Mouse (Mus musculus): ENCODE measurements at regions not wholly inside any gene's neighbourhood (a gene's known extent, or its start where the extent isn't known, plus 50 kb on each side); places are given as distances from the start of the nearest gene placed in this dataset.

- no peaks in the 10 kb centered on the region for H3K4me1 ChIP-seq (replicated peaks; ENCODE audit: insufficient read depth, low read length)
- H3K36me3 ChIP-seq (ENCODE audit: insufficient read depth, low read length), result no peaks in the 10 kb centered on the region
- 74% methylated on average over 1 of the region's 1 CpGs for WGBS
- no peak for DNase-seq (ENCODE audit: low spot score)
- no peak overlapping the region for H3K4me3 ChIP-seq (replicated peaks; ENCODE audit: low read depth, low read length)
- ATAC-seq (replicated peaks; ENCODE audit: low FRiP score, low read depth), result no peak
- no peak overlapping the region for H3K27ac ChIP-seq
- H3K9me3 ChIP-seq (replicated peaks; ENCODE audit: low read length), result no peaks in the 10 kb centered on the region
- no peak overlapping the region for H3K9ac ChIP-seq (ENCODE audit: low read depth, low read length)
- no peak for TF ChIP-seq CTCF (IDR thresholded peaks at IDR 0.05; ENCODE audit: low read depth)
- no peaks in the 10 kb centered on the region for H3K27me3 ChIP-seq (ENCODE audit: insufficient read depth, low read length)
- no peak overlapping the region for H3K4me2 ChIP-seq (ENCODE audit: low read length)
These were observed 143.6 kb upstream of the Dab1 start for GRCm38 (mm10) chr4:103475596-103475995.

- DNase-seq (ENCODE audit: low spot score) (no peak), ATAC-seq (replicated peaks; ENCODE audit: low FRiP score, low read depth) (no peak)
- Histone ChIP-seq H3K27ac (no peak overlapping the region), H3K27me3 (ENCODE audit: insufficient read depth, low read length) (no peaks in the 10 kb centered on the region), H3K9ac (ENCODE audit: low read depth, low read length) (no peak overlapping the region), H3K4me1 (replicated peaks; ENCODE audit: insufficient read depth, low read length) (no peaks in the 10 kb centered on the region), H3K4me3 (replicated peaks; ENCODE audit: low read depth, low read length) (no peak overlapping the region), H3K9me3 (replicated peaks; ENCODE audit: low read length) (no peaks in the 10 kb centered on the region), H3K4me2 (ENCODE audit: low read length) (no peak overlapping the region), H3K36me3 (ENCODE audit: insufficient read depth, low read length) (no peaks in the 10 kb centered on the region)
- 80% methylated on average over 8 of the region's 8 CpGs for WGBS
- TF ChIP-seq CTCF (IDR thresholded peaks at IDR 0.05; ENCODE audit: low read depth), result no peak
These were observed 132.8 kb upstream of the Dab1 start for GRCm38 (mm10) chr4:103486140-103486965.

- ATAC-seq (replicated peaks; ENCODE audit: low FRiP score, low read depth) (no peak), DNase-seq (ENCODE audit: low spot score) (no peak)
- WGBS, result 81% methylated on average over 2 of the region's 2 CpGs
- H3K4me2 ChIP-seq (ENCODE audit: low read length), result no peak overlapping the region
- TF ChIP-seq CTCF (IDR thresholded peaks at IDR 0.05; ENCODE audit: low read depth), result no peak
- H3K4me3 ChIP-seq (replicated peaks; ENCODE audit: low read depth, low read length), result no peak overlapping the region
- no peaks in the 10 kb centered on the region for H3K36me3 ChIP-seq (ENCODE audit: insufficient read depth, low read length)
- H3K27ac ChIP-seq, result no peak overlapping the region
- H3K9me3 ChIP-seq (replicated peaks; ENCODE audit: low read length), result no peaks in the 10 kb centered on the region
- no peaks in the 10 kb centered on the region for H3K27me3 ChIP-seq (ENCODE audit: insufficient read depth, low read length)
- no peaks in the 10 kb centered on the region for H3K4me1 ChIP-seq (replicated peaks; ENCODE audit: insufficient read depth, low read length)
- no peak overlapping the region for H3K9ac ChIP-seq (ENCODE audit: low read depth, low read length)
These were observed 110.7 kb upstream of the Dab1 start for GRCm38 (mm10) chr4:103508435-103508834.

- no peak overlapping the region for H3K4me2 ChIP-seq (ENCODE audit: low read length)
- no peak overlapping the region for H3K27ac ChIP-seq
- DNase-seq (ENCODE audit: low spot score) (no peak), ATAC-seq (replicated peaks; ENCODE audit: low FRiP score, low read depth) (no peak)
- no peak overlapping the region for H3K9ac ChIP-seq (ENCODE audit: low read depth, low read length)
- no peaks in the 10 kb centered on the region for H3K9me3 ChIP-seq (replicated peaks; ENCODE audit: low read length)
- TF ChIP-seq CTCF (IDR thresholded peaks at IDR 0.05; ENCODE audit: low read depth), result no peak
- H3K36me3 ChIP-seq (ENCODE audit: insufficient read depth, low read length), result no peaks in the 10 kb centered on the region
- no peaks in the 10 kb centered on the region for H3K4me1 ChIP-seq (replicated peaks; ENCODE audit: insufficient read depth, low read length)
- 60% methylated on average over 1 of the region's 1 CpGs for WGBS
- H3K27me3 ChIP-seq (ENCODE audit: insufficient read depth, low read length), result no peaks in the 10 kb centered on the region
- no peak overlapping the region for H3K4me3 ChIP-seq (replicated peaks; ENCODE audit: low read depth, low read length)
These were observed 106.3 kb upstream of the Dab1 start for GRCm38 (mm10) chr4:103512901-103513300.

- WGBS, result 37% methylated on average over 5 of the region's 5 CpGs
- Histone ChIP-seq H3K4me2 (ENCODE audit: low read length) (no peak overlapping the region), H3K27me3 (ENCODE audit: insufficient read depth, low read length) (no peaks in the 10 kb centered on the region), H3K9me3 (replicated peaks; ENCODE audit: low read length) (no peaks in the 10 kb centered on the region), H3K27ac (no peak overlapping the region), H3K4me3 (replicated peaks; ENCODE audit: low read depth, low read length) (no peak overlapping the region), H3K36me3 (ENCODE audit: insufficient read depth, low read length) (no peaks in the 10 kb centered on the region), H3K4me1 (replicated peaks; ENCODE audit: insufficient read depth, low read length) (no peaks in the 10 kb centered on the region), H3K9ac (ENCODE audit: low read depth, low read length) (no peak overlapping the region)
- TF ChIP-seq CTCF (IDR thresholded peaks at IDR 0.05; ENCODE audit: low read depth), result no peak
- DNase-seq (ENCODE audit: low spot score) (peak; percentile 77), ATAC-seq (replicated peaks; ENCODE audit: low FRiP score, low read depth) (0 out of 2 replicates have a peak, but pooled peaks have one; percentile 57)
These were observed 97.1 kb upstream of the Dab1 start for GRCm38 (mm10) chr4:103521870-103522609.

GRCm38 (mm10) chr4:103536534-103537265 is 82.5 kb upstream of the Dab1 start:
- no peak overlapping the region for H3K27ac ChIP-seq
- H3K4me2 ChIP-seq (ENCODE audit: low read length), result no peak overlapping the region
- ATAC-seq (replicated peaks; ENCODE audit: low FRiP score, low read depth) (no peak), DNase-seq (ENCODE audit: low spot score) (no peak)
- H3K9ac ChIP-seq (ENCODE audit: low read depth, low read length), result no peak overlapping the region
- 53% methylated on average over 6 of the region's 6 CpGs for WGBS
- no peak for TF ChIP-seq CTCF (IDR thresholded peaks at IDR 0.05; ENCODE audit: low read depth)
- no peaks in the 10 kb centered on the region for H3K36me3 ChIP-seq (ENCODE audit: insufficient read depth, low read length)
- no peaks in the 10 kb centered on the region for H3K4me1 ChIP-seq (replicated peaks; ENCODE audit: insufficient read depth, low read length)
- no peak overlapping the region for H3K4me3 ChIP-seq (replicated peaks; ENCODE audit: low read depth, low read length)
- H3K27me3 ChIP-seq (ENCODE audit: insufficient read depth, low read length), result no peaks in the 10 kb centered on the region
- H3K9me3 ChIP-seq (replicated peaks; ENCODE audit: low read length), result no peaks in the 10 kb centered on the region

All from kidney, postnatal 0 days (tissue).